In genomic region chr19:53142190-53143107, GRCm38 (mm10) we compare ENCODE assay signal across 8 mouse cellular contexts. TPM values are rescaled to one million over a fixed set of nuclear protein-coding genes. Genes with fewer than 3 reads are reported as not detected.
DNase-seq lines count a peak whose midpoint lies in the region; ATAC-seq and TF ChIP-seq lines count a peak whose summit lies in the region.

No protein-coding gene starts in this region.

- peak; percentile 85 for TF ChIP-seq POLR2A in CH12.LX (IDR thresholded peaks at IDR 0.05; ENCODE audit: low read depth, low read length)

- H3K79me2 ChIP-seq in CH12.LX (replicated peaks; ENCODE audit: control insufficient read depth, extremely low read depth, insufficient read depth, poor library complexity, severe bottlenecking), result no peaks in the 10 kb centered on the region

- dilution Hi-C loops in CH12.LX (cut with MboI; ENCODE audit: extremely low pct_ligation_motif_present, extremely low pct_unique_long_range_greater_than_20kb, low sequenced_read_pairs), result no loop called here

- no peaks in the 10 kb centered on the region for H3K9me3 ChIP-seq in CH12.LX (replicated peaks; ENCODE audit: low read length)
- no peaks in the 10 kb centered on the region for H3K9me3 ChIP-seq in forebrain, embryonic 11.5 days (ENCODE audit: control insufficient read depth, low read length)
- H3K9me3 ChIP-seq in heart, embryonic 16.5 days (replicated peaks; ENCODE audit: control insufficient read depth, low read length), result no peaks in the 10 kb centered on the region
- H3K9me3 ChIP-seq in liver, embryonic 15.5 days (replicated peaks), result no peaks in the 10 kb centered on the region
- no peaks in the 10 kb centered on the region for H3K9me3 ChIP-seq in neural tube, embryonic 12.5 days

- peak overlapping the region; percentile 62 for H3K9ac ChIP-seq in CH12.LX (ENCODE audit: insufficient read depth, low read depth)
- H3K9ac ChIP-seq in forebrain, embryonic 11.5 days (ENCODE audit: low read length), result peak overlapping the region; percentile 89
- peak overlapping the region; percentile 99 for H3K9ac ChIP-seq in heart, embryonic 16.5 days (ENCODE audit: low read length)
- H3K9ac ChIP-seq in liver, embryonic 15.5 days, result peak overlapping the region; percentile 85
- H3K9ac ChIP-seq in neural tube, embryonic 12.5 days, result peak overlapping the region; percentile 80

- no peaks in the 10 kb centered on the region for H3K36me3 ChIP-seq in CH12.LX (replicated peaks in 1 of 2; ENCODE audit: control insufficient read depth in 1 of 2, insufficient read depth in 1 of 2, low read length in 1 of 2)
- no peaks in the 10 kb centered on the region for H3K36me3 ChIP-seq in forebrain, embryonic 11.5 days (ENCODE audit: control insufficient read depth, insufficient read depth, low read length)
- H3K36me3 ChIP-seq in heart, embryonic 16.5 days (ENCODE audit: control insufficient read depth, insufficient read depth), result no peaks in the 10 kb centered on the region
- no peaks in the 10 kb centered on the region for H3K36me3 ChIP-seq in liver, embryonic 15.5 days (replicated peaks)
- H3K36me3 ChIP-seq in neural tube, embryonic 12.5 days, result no peaks in the 10 kb centered on the region

- no peak overlapping the region for H3K27ac ChIP-seq in CH12.LX (ENCODE audit: insufficient read depth, low read depth)
- 0 out of 2 replicates have a peak overlapping the region, but pooled peaks have one; percentile 31 for H3K27ac ChIP-seq in forebrain, embryonic 11.5 days (ENCODE audit: low read depth, low read length)
- H3K27ac ChIP-seq in heart, embryonic 16.5 days (ENCODE audit: low read length), result peak overlapping the region; percentile 96
- H3K27ac ChIP-seq in liver, embryonic 15.5 days (replicated peaks), result peak overlapping the region; percentile 67
- H3K27ac ChIP-seq in neural tube, embryonic 12.5 days, result peak overlapping the region; percentile 20; the same call in 1 of the 2 replicates

- WGBS in forebrain, embryonic 11.5 days, result under 1% methylated on average over 74 of the region's 84 CpGs
- under 1% methylated on average over 82 of the region's 84 CpGs for WGBS in heart, embryonic 16.5 days
- WGBS in liver, embryonic 15.5 days (ENCODE audit: insufficient replicate concordance), result under 1% methylated on average over 83 of the region's 84 CpGs
- under 1% methylated on average over 84 of the region's 84 CpGs for WGBS in neural tube, embryonic 12.5 days

- in situ Hi-C loops in CH12.LX (cut with MboI; ENCODE audit: low pct_ligation_motif_present, low pct_unique_long_range_greater_than_20kb, low sequenced_read_pairs), result no loop called here

- TF ChIP-seq RAD21 in CH12.LX (IDR thresholded peaks at IDR 0.05; ENCODE audit: low read depth, low read length), result no peak

- no peak for TF ChIP-seq EP300 in CH12.LX (IDR thresholded peaks at IDR 0.05; ENCODE audit: low read length)

- H3K27me3 ChIP-seq in CH12.LX (replicated peaks), result peaks cover 2% of the 10 kb centered on the region
- peaks cover 11% of the 10 kb centered on the region; the same call in 1 of the 2 replicates for H3K27me3 ChIP-seq in forebrain, embryonic 11.5 days (ENCODE audit: control insufficient read depth, insufficient read depth, low read length)
- H3K27me3 ChIP-seq in heart, embryonic 16.5 days (ENCODE audit: control insufficient read depth, insufficient read depth, low read length), result no peaks in the 10 kb centered on the region
- peaks cover 25% of the 10 kb centered on the region for H3K27me3 ChIP-seq in liver, embryonic 15.5 days
- H3K27me3 ChIP-seq in neural tube, embryonic 12.5 days (replicated peaks), result no peaks in the 10 kb centered on the region; the same call in 1 of the 2 replicates

- peak overlapping the region; percentile 98 for H3K4me2 ChIP-seq in CH12.LX (ENCODE audit: insufficient read depth, low read depth, poor library complexity, severe bottlenecking)
- peak overlapping the region; percentile 88 for H3K4me2 ChIP-seq in forebrain, embryonic 11.5 days (ENCODE audit: low read depth, low read length, severe bottlenecking)
- peak overlapping the region; percentile 91 for H3K4me2 ChIP-seq in heart, embryonic 16.5 days (ENCODE audit: low read depth, low read length)
- H3K4me2 ChIP-seq in liver, embryonic 15.5 days, result peak overlapping the region; percentile 100
- peak overlapping the region; percentile 92 for H3K4me2 ChIP-seq in neural tube, embryonic 12.5 days (replicated peaks)

- peak overlapping the region; percentile 63 to 86 (median 81) for H3K4me3 ChIP-seq in CH12.LX (replicated peaks in 1 of 3; ENCODE audit: low read depth in 2 of 3, low read length in 2 of 3, poor library complexity in 1 of 3)
- H3K4me3 ChIP-seq in forebrain, embryonic 11.5 days (ENCODE audit: low read depth, low read length), result peak overlapping the region; percentile 89
- H3K4me3 ChIP-seq in heart, embryonic 16.5 days (ENCODE audit: low read length), result peak overlapping the region; percentile 99
- H3K4me3 ChIP-seq in liver, embryonic 15.5 days (replicated peaks), result peak overlapping the region; percentile 88
- peak overlapping the region; percentile 83 for H3K4me3 ChIP-seq in neural tube, embryonic 12.5 days

- ATAC-seq in forebrain, embryonic 11.5 days (replicated peaks; ENCODE audit: low FRiP score), result peak; percentile 95
- peak; percentile 97 for ATAC-seq in heart, embryonic 16.5 days (replicated peaks; ENCODE audit: extremely low read depth, insufficient read depth, low FRiP score)
- peak; percentile 94 for ATAC-seq in liver, embryonic 15.5 days (ENCODE audit: insufficient read depth)
- ATAC-seq in neural tube, embryonic 12.5 days (ENCODE audit: low FRiP score, low read depth), result peak; percentile 97

- peak; percentile 99 for DNase-seq in CH12.LX (ENCODE audit: extremely low read depth)
- DNase-seq in c-Kit-positive CD71-positive TER-119-negative erythroid progenitor cells, embryonic 14.5 days (ENCODE audit: low read depth), result peak; percentile 99
- DNase-seq in forebrain, embryonic 11.5 days (ENCODE audit: low spot score), result peak; percentile 100
- peak; percentile 100 for DNase-seq in kidney, postnatal 36 days
- DNase-seq in telencephalon, adult 2 months (ENCODE audit: low read depth, low spot score), result peak; percentile 98

- peak in 1 of 2 experiments; percentile 34; a peak in 2 of 4 replicates for TF ChIP-seq CTCF in CH12.LX (conservative IDR thresholded peaks at IDR 0.05 in 1 of 2, IDR thresholded peaks at IDR 0.05 in 1 of 2; ENCODE audit: low read depth in 2 of 2, low read length in 2 of 2)

- H3K4me1 ChIP-seq in CH12.LX (ENCODE audit: control insufficient read depth in 1 of 2, insufficient read depth in 2 of 2), result peaks cover 2 to 23% of the 10 kb centered on the region in 2 experiments; a peak in 3 of 4 replicates
- H3K4me1 ChIP-seq in forebrain, embryonic 11.5 days (replicated peaks; ENCODE audit: control insufficient read depth, insufficient read depth, low read length), result peaks cover 4% of the 10 kb centered on the region; the same call in 1 of the 2 replicates
- H3K4me1 ChIP-seq in heart, embryonic 16.5 days (ENCODE audit: control insufficient read depth, insufficient read depth, low read length), result peaks cover 18% of the 10 kb centered on the region
- H3K4me1 ChIP-seq in liver, embryonic 15.5 days (replicated peaks), result peaks cover 56% of the 10 kb centered on the region
- peaks cover 33% of the 10 kb centered on the region for H3K4me1 ChIP-seq in neural tube, embryonic 12.5 days

TF ChIP-seq in CH12.LX, 34 proteins besides CTCF, POLR2A, EP300 and RAD21:
- TF ChIP-seq GABPA (IDR thresholded peaks at IDR 0.05; ENCODE audit: insufficient replicate concordance, low read depth, low read length) (no peak), BHLHE40 (IDR thresholded peaks at IDR 0.05; ENCODE audit: low read depth, low read length) (no peak; the same call in 1 of the 2 replicates), NRF1 (IDR thresholded peaks at IDR 0.05; ENCODE audit: low read depth, low read length) (peak; percentile 21; the same call in 1 of the 2 replicates), ELF1 (IDR thresholded peaks at IDR 0.05; ENCODE audit: low read depth, low read length) (peak; percentile 74), CHD2 (IDR thresholded peaks at IDR 0.05; ENCODE audit: low read length) (0 out of 2 replicates have a peak, but pooled peaks have one; percentile 26), MAZ (IDR thresholded peaks at IDR 0.05; ENCODE audit: low read depth, low read length) (peak; percentile 80), NELFE (IDR thresholded peaks at IDR 0.05; ENCODE audit: low read depth, low read length) (peak; percentile 77), ZNF384 (IDR thresholded peaks at IDR 0.05; ENCODE audit: low read depth, low read length) (no peak), MEF2A (IDR thresholded peaks at IDR 0.05; ENCODE audit: borderline replicate concordance, low read depth, low read length) (no peak; the same call in 1 of the 2 replicates), SIN3A (IDR thresholded peaks at IDR 0.05; ENCODE audit: low read length) (peak; percentile 51; the same call in 1 of the 2 replicates), POLR2AphosphoS2 (IDR thresholded peaks at IDR 0.05; ENCODE audit: low read depth, low read length) (0 out of 2 replicates have a peak, but pooled peaks have one; percentile 33), ZMIZ1 (IDR thresholded peaks at IDR 0.05; ENCODE audit: low read depth, low read length) (peak; percentile 47; the same call in 1 of the 2 replicates), MAX (IDR thresholded peaks at IDR 0.05; ENCODE audit: low read length) (peak; percentile 48; the same call in 1 of the 2 replicates), UBTF (IDR thresholded peaks at IDR 0.05; ENCODE audit: low read depth, low read length) (peak; percentile 53; the same call in 1 of the 2 replicates), MAFK (IDR thresholded peaks at IDR 0.05; ENCODE audit: insufficient replicate concordance, low read length) (0 out of 2 replicates have a peak, but pooled peaks have one; percentile 2), TCF12 (IDR thresholded peaks at IDR 0.05; ENCODE audit: low read depth, low read length) (peak; percentile 54; the same call in 1 of the 2 replicates)
TF ChIP-seq in CH12.LX: peak in this region for 12.

RNA-seq across cellular contexts. Expression of gene Add3, which starts 2.2 kb away (rescaled TPM):
- total RNA-seq in CH12.LX (2012; rRNA removed) (11.2 and 16.4 TPM in 2 replicates), CH12.LX (2014; rRNA removed) (16.3 and 16.9 TPM in 2 replicates)
- polyA plus RNA-seq in CH12.LX (2012; ENCODE audit: insufficient read length, low read depth), result 16.2 and 18.4 TPM in 2 replicates
- 59.3 and 61.5 TPM in 2 replicates for polyA plus RNA-seq in forebrain, embryonic 11.5 days (2014; fragmentation: Nextera tagmentation; extraction: Ambion mirVana)
- polyA plus RNA-seq in heart, embryonic 16.5 days (2015; fragmentation: Nextera tagmentation; extraction: Ambion mirVana), result 107 and 109 TPM in 2 replicates
- polyA plus RNA-seq in liver, embryonic 15.5 days (2015; fragmentation: Nextera tagmentation; extraction: Ambion mirVana), result 26.2 and 28.3 TPM in 2 replicates
- 44.8 and 45.9 TPM in 2 replicates for polyA plus RNA-seq in neural tube, embryonic 12.5 days (2016; fragmentation: Nextera tagmentation; extraction: Ambion mirVana)
